Mouse (Mus musculus): Measurements from ENCODE around the gene Ptges2. TPM values are rescaled to one million over a fixed set of nuclear protein-coding genes. Genes with fewer than 3 reads are reported as not detected.

Ptges2 gene
- polyA plus RNA-seq, 1 experiment from 2014 or later, result 21.1 TPM

GRCm38 (mm10) chr2:32436686-32437372 lies 41.1 kb downstream of the Ptges2 start:
- H3K4me1 ChIP-seq, result peaks cover 39% of the 10 kb centered on the region
- H3K4me2 ChIP-seq, result no peak overlapping the region
- ATAC-seq, result no peak
- 47% methylated on average over 3 of the region's 3 CpGs for WGBS (ENCODE audit: insufficient replicate concordance)
- H3K4me3 ChIP-seq, result no peak overlapping the region
- H3K27ac ChIP-seq, result no peak overlapping the region
- H3K9me3 ChIP-seq (replicated peaks), result no peaks in the 10 kb centered on the region
- no peaks in the 10 kb centered on the region for H3K36me3 ChIP-seq
- H3K9ac ChIP-seq, result no peak overlapping the region
- no peaks in the 10 kb centered on the region for H3K27me3 ChIP-seq (replicated peaks)

DNA sequence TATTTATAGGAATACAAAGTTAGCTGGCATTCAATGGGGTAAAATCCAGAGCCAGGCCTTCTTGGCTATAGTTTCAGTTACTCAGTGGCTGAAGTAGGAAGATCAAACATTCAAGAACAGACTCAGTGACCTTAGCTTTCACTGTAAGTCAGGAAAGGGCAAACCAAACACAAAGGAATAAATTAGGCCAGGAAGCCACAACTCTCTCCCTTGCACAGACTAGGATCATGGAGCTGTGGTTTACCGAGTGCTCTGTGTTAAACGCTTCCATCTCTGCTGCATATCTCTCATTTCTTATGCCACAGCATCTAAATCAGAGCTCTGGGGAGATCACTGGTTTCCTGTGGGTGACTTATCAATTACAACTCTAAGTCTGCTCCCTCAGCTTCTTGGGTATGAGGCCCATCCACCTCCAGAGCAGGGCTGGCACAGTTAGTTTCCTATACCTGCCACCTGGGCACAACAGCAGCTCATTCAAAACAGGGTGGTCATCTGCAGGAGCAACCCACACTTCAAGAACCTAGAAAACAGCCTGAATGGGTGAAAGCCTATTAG lies 42.0 kb downstream of the Ptges2 start:
- Histone ChIP-seq H3K4me3 (no peak overlapping the region), H3K9ac (no peak overlapping the region), H3K27me3 (replicated peaks) (no peaks in the 10 kb centered on the region), H3K27ac (no peak overlapping the region), H3K9me3 (replicated peaks) (no peaks in the 10 kb centered on the region), H3K4me1 (peaks cover 44% of the 10 kb centered on the region), H3K4me2 (no peak overlapping the region), H3K36me3 (no peaks in the 10 kb centered on the region)
- WGBS (ENCODE audit: insufficient replicate concordance), result 22% methylated on average over 2 of the region's 2 CpGs
- no peak for ATAC-seq

- 73% methylated on average over 3 of the region's 3 CpGs for WGBS (ENCODE audit: insufficient replicate concordance)
- no peak overlapping the region for H3K4me2 ChIP-seq
- no peaks in the 10 kb centered on the region for H3K9me3 ChIP-seq (replicated peaks)
- H3K9ac ChIP-seq, result no peak overlapping the region
- no peaks in the 10 kb centered on the region for H3K27me3 ChIP-seq (replicated peaks)
- H3K36me3 ChIP-seq, result no peaks in the 10 kb centered on the region
- H3K4me3 ChIP-seq, result no peak overlapping the region
- H3K4me1 ChIP-seq, result peaks cover 44% of the 10 kb centered on the region
- ATAC-seq, result no peak
- H3K27ac ChIP-seq, result no peak overlapping the region
Observed at GRCm38 (mm10) chr2:32438733-32439132, 43.0 kb downstream of the Ptges2 start.

DNA sequence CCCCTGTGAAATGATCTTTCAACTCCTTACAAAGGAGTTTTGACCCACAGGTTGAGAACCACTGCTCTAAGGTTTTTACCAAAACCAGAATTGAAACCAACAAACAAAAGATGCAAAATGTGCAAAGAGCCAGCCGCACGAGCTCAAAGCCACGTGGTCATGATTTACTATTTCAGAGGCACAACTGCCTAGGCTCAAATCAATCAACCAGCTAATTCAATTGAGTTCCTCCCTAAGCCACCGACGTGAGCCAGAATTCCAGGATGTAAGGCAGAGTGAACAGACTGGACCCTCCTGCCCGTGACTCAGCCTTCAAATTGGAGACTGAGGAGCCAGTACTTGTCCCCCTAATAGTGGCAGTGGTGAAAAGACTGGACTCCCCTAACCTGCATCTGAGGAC lies 43.5 kb downstream of the Ptges2 start:
- no peak for ATAC-seq
- Histone ChIP-seq H3K27ac (no peak overlapping the region), H3K4me1 (peaks cover 48% of the 10 kb centered on the region), H3K36me3 (no peaks in the 10 kb centered on the region), H3K9ac (no peak overlapping the region), H3K4me2 (no peak overlapping the region), H3K27me3 (replicated peaks) (no peaks in the 10 kb centered on the region), H3K9me3 (replicated peaks) (no peaks in the 10 kb centered on the region), H3K4me3 (no peak overlapping the region)
- WGBS (ENCODE audit: insufficient replicate concordance), result 67% methylated on average over 6 of the region's 6 CpGs

DNA sequence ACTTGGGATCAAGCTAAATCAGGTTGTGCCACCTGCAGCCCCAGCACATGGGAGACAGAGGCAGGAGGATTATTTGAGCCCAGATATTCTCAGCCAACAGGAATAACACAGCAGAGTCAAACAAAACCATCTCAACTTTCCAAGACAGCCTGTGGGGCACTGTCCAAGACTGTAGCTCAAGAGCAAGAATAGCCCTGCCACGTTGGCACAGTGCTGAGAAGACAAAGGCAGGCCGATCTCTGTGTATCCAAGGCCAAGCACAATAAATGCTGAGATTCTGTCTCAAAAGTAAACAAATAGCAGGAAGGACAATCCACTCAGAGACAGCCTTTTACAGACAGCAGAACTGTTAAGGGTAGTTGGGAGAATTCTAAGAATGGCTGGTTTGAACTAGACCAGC lies 44.5 kb downstream of the Ptges2 start:
- no peak for ATAC-seq
- Histone ChIP-seq H3K27ac (no peak overlapping the region), H3K4me3 (no peak overlapping the region), H3K4me2 (no peak overlapping the region), H3K9ac (no peak overlapping the region), H3K36me3 (peaks cover 8% of the 10 kb centered on the region; the same call in 1 of the 2 replicates), H3K4me1 (peaks cover 48% of the 10 kb centered on the region), H3K9me3 (replicated peaks) (no peaks in the 10 kb centered on the region), H3K27me3 (replicated peaks) (no peaks in the 10 kb centered on the region)
- WGBS (ENCODE audit: insufficient replicate concordance), result 63% methylated on average over 2 of the region's 2 CpGs

DNA sequence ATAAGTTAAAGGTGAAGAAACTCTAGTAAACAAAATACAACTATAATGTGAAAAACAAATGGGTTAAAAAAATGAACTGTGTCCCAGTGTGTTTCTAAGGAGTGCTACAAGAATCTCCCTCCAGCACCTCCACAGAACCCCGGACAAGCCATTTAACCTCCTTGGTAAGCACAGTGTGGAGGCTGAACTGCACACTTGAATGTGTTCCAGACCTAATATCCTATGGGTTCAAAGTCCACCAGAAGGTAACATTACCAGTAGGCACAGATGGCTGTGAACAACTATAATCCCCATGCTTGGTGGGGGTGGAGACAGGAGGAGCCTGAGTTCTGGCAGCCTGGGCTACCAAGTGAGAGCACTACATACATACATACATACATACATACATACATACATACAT lies 44.9 kb downstream of the Ptges2 start:
- no peak overlapping the region for H3K9ac ChIP-seq
- no peaks in the 10 kb centered on the region for H3K9me3 ChIP-seq (replicated peaks)
- no peaks in the 10 kb centered on the region for H3K27me3 ChIP-seq (replicated peaks)
- H3K4me1 ChIP-seq, result peaks cover 48% of the 10 kb centered on the region
- no peak overlapping the region for H3K4me3 ChIP-seq
- peaks cover 11% of the 10 kb centered on the region; the same call in 1 of the 2 replicates for H3K36me3 ChIP-seq
- ATAC-seq, result no peak
- no peak overlapping the region for H3K4me2 ChIP-seq
- WGBS (ENCODE audit: insufficient replicate concordance), result 86% methylated on average over 1 of the region's 1 CpGs
- no peak overlapping the region for H3K27ac ChIP-seq

- Histone ChIP-seq H3K36me3 (peaks cover 15% of the 10 kb centered on the region; the same call in 1 of the 2 replicates), H3K9ac (no peak overlapping the region), H3K4me3 (no peak overlapping the region), H3K27me3 (replicated peaks) (no peaks in the 10 kb centered on the region), H3K9me3 (replicated peaks) (no peaks in the 10 kb centered on the region), H3K4me2 (no peak overlapping the region), H3K27ac (no peak overlapping the region), H3K4me1 (peaks cover 54% of the 10 kb centered on the region)
- 79% methylated on average over 2 of the region's 2 CpGs for WGBS (ENCODE audit: insufficient replicate concordance)
- ATAC-seq, result no peak
Observed at GRCm38 (mm10) chr2:32441550-32441949, 45.9 kb downstream of the Ptges2 start.

- no peak overlapping the region for H3K27ac ChIP-seq
- H3K9ac ChIP-seq, result no peak overlapping the region
- no peak for ATAC-seq
- H3K4me2 ChIP-seq, result no peak overlapping the region
- H3K36me3 ChIP-seq, result peaks cover 15% of the 10 kb centered on the region; the same call in 1 of the 2 replicates
- no peaks in the 10 kb centered on the region for H3K9me3 ChIP-seq (replicated peaks)
- H3K4me1 ChIP-seq, result peaks cover 77% of the 10 kb centered on the region
- no peaks in the 10 kb centered on the region for H3K27me3 ChIP-seq (replicated peaks)
- 88% methylated on average over 1 of the region's 1 CpGs for WGBS (ENCODE audit: insufficient replicate concordance)
- no peak overlapping the region for H3K4me3 ChIP-seq
Observed at GRCm38 (mm10) chr2:32445535-32445934, 49.8 kb downstream of the Ptges2 start.

DNA sequence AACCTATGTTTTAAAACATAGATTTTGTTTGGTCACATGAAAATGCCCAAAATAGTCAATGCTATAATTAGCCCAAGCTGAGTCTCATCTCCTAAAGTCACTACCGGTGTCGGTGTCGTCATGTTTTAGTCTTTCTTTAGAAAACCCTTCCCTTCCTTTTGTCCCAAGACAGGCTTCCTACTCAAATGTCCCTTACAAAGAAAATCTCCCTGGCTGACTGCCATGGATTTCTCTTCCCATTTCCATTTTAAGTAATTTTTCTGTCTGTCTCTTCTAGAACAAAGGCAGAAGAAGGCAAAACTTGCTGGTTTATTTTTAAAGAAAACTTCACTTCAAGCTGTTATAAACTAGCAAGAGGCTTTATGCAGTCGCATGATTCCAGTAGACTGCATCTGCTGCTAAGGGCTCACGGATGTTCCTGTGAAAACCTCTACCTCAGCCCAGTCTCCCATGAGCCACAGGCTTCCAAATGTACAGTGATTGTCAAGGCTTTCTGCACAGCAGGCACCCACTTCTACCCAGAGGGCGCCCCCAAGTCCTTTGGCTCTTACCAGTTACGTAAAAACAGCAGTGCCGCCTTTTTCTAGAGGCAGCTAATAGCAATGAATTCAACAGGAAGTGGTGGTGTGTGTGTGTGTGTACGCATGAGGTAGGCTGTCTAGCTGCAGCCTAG lies 51.7 kb downstream of the Ptges2 start:
- Histone ChIP-seq H3K4me1 (peaks cover 66% of the 10 kb centered on the region), H3K9me3 (replicated peaks) (no peaks in the 10 kb centered on the region), H3K27ac (peak overlapping the region; percentile 62; the same call in 1 of the 2 replicates), H3K4me3 (no peak overlapping the region), H3K27me3 (replicated peaks) (no peaks in the 10 kb centered on the region), H3K36me3 (peaks cover 15% of the 10 kb centered on the region; the same call in 1 of the 2 replicates), H3K4me2 (peak overlapping the region; percentile 6; the same call in 1 of the 2 replicates), H3K9ac (0 out of 2 replicates have a peak overlapping the region, but pooled peaks have one; percentile 8)
- 50% methylated on average over 9 of the region's 9 CpGs for WGBS (ENCODE audit: insufficient replicate concordance)
- ATAC-seq, result no peak

DNA sequence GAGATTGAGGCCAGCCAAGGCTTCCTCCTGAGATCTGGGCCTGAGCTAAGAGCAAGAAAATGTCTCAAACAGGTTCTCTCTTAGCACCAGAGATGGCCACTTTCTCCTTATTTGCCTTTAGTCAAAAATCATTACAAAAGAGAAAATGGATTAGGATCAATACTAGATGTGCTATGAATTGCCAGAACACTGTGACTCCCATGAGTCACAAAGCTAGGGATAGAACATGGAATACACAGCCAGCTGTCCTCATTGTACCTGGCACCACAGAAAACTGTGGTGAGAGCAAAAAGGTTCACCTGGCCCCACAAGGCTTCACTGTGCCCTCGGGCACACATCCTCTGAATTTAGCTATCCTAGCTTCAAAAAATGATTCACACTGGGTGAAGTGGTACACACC lies 52.8 kb downstream of the Ptges2 start:
- H3K27me3 ChIP-seq (replicated peaks), result no peaks in the 10 kb centered on the region
- no peak overlapping the region for H3K9ac ChIP-seq
- ATAC-seq, result no peak
- no peak overlapping the region for H3K4me2 ChIP-seq
- no peak overlapping the region for H3K27ac ChIP-seq
- H3K4me3 ChIP-seq, result no peak overlapping the region
- WGBS (ENCODE audit: insufficient replicate concordance), result 79% methylated on average over 1 of the region's 1 CpGs
- peaks cover 67% of the 10 kb centered on the region for H3K4me1 ChIP-seq
- H3K9me3 ChIP-seq (replicated peaks), result no peaks in the 10 kb centered on the region
- H3K36me3 ChIP-seq, result peaks cover 15% of the 10 kb centered on the region; the same call in 1 of the 2 replicates

DNA sequence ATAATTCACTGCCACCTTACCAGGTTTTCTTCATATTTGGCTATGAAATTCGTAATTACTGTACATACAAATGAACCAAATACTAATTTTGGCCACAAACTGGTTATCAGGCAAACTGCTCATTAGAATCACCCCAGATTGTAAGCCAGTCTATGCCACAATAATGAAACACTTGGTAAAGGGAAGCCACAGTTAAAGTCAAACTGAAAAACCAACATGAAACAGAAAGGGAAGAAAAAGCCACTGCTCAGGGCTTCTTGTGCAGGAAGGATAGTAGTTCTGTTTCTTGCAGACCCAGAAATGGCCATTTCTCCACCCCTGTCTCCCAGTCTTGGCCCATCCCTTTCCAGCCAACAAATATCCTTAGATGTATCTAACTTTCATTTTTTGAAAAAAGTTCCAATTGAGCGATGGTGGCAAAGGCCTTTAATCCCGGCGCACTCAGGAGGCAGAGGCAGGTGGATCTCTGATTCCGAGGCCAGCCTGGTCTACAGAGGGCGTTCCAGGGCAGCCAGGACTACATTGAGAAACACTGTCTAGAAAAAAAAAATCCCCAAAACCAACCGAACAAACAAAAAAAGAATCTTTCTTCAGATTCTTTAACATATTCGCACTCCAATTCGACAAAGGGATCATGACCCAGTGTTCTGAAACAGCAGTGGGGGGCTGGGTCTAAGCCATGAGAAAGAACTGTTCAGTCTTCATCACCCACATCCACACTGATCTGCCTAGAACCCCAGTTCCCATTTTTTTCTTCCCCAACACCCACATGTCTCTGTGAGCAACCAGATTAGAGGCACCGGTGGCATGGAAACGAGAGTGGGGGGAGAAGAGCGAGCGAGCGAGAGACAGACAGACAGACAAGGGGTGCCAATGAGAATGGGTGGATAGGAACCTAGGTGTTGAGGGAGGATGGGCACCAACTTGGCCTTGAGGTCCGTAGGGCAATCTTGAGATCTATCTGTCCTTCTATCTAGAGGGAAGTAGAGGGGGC lies 54.4 kb downstream of the Ptges2 start, which contains the start of gene Naif1:
Gene Naif1, plus strand, starts transcription at position 697 of the 994 bp plus-strand sequence.
- H3K4me2 ChIP-seq, result peak within 1 kb of the TSS; percentile 96
- peak within 1 kb of the TSS; percentile 94 for H3K27ac ChIP-seq
- peaks cover 71% of the 10 kb centered on the region for H3K4me1 ChIP-seq
- peak within 1 kb of the TSS; percentile 94 for H3K9ac ChIP-seq
- H3K4me3 ChIP-seq, result peak within 1 kb of the TSS; percentile 90
- H3K27me3 ChIP-seq (replicated peaks), result no peaks in the 10 kb centered on the region
- 58% methylated on average over 15 of the region's 15 CpGs for WGBS (ENCODE audit: insufficient replicate concordance)
- peaks cover 15% of the 10 kb centered on the region for H3K36me3 ChIP-seq
- no peak for ATAC-seq
- no peaks in the 10 kb centered on the region for H3K9me3 ChIP-seq (replicated peaks)
